In genomic region chr1:73111911-73112310, GRCm38 (mm10) we compare ENCODE assay signal across 18 mouse cellular contexts.
DNase-seq lines count a peak whose midpoint lies in the region; ATAC-seq lines count a peak whose summit lies in the region.
"Had no signal": no experiment of that assay in that cellular context is flagged by ENCODE, and none has a peak within 500 bp of the region (broad histone marks: within the 10 kb centered on the region; RNA-seq: fewer than 3 reads in every experiment).

No protein-coding gene starts in this region.

- no peaks in the 10 kb centered on the region for H3K36me3 ChIP-seq in kidney, embryonic 14.5 days (ENCODE audit: control insufficient read depth, insufficient read depth, low read length)
- H3K36me3 ChIP-seq in forebrain, embryonic 11.5 days (ENCODE audit: control insufficient read depth, insufficient read depth, low read length) = no peaks in the 10 kb centered on the region
- H3K36me3 ChIP-seq: embryonic facial prominence, embryonic 13.5 days; forebrain, embryonic 12.5 days; hindbrain, embryonic 15.5 days; midbrain, embryonic 13.5 days had no signal

- no peaks in the 10 kb centered on the region for H3K9me3 ChIP-seq in kidney, embryonic 14.5 days (ENCODE audit: control insufficient read depth, low read length)
- H3K9me3 ChIP-seq in forebrain, embryonic 11.5 days (ENCODE audit: control insufficient read depth, low read length) = no peaks in the 10 kb centered on the region
- H3K9me3 ChIP-seq: embryonic facial prominence, embryonic 13.5 days; forebrain, embryonic 12.5 days; hindbrain, embryonic 15.5 days; midbrain, embryonic 13.5 days had no signal

- H3K9ac ChIP-seq in kidney, embryonic 14.5 days (ENCODE audit: low read depth, low read length) = no peak overlapping the region
- no peak overlapping the region for H3K9ac ChIP-seq in forebrain, embryonic 11.5 days (ENCODE audit: low read length)
- H3K9ac ChIP-seq: embryonic facial prominence, embryonic 13.5 days; forebrain, embryonic 12.5 days; hindbrain, embryonic 15.5 days; midbrain, embryonic 13.5 days had no signal

- H3K4me3 ChIP-seq in kidney, embryonic 14.5 days (ENCODE audit: low read length) = no peak overlapping the region
- H3K4me3 ChIP-seq in brown adipose tissue, adult 24 weeks (ENCODE audit: insufficient read depth, low read depth, low read length) = no peak overlapping the region
- no peak overlapping the region for H3K4me3 ChIP-seq in forebrain, embryonic 11.5 days (ENCODE audit: low read depth, low read length)
- H3K4me3 ChIP-seq: embryonic facial prominence, embryonic 13.5 days; forebrain, embryonic 12.5 days; hindbrain, embryonic 15.5 days; midbrain, embryonic 13.5 days had no signal

- H3K4me2 ChIP-seq in kidney, embryonic 14.5 days (replicated peaks; ENCODE audit: low read depth, low read length) = no peak overlapping the region
- no peak overlapping the region for H3K4me2 ChIP-seq in forebrain, embryonic 11.5 days (ENCODE audit: low read depth, low read length, severe bottlenecking)
- H3K4me2 ChIP-seq: embryonic facial prominence, embryonic 13.5 days; forebrain, embryonic 12.5 days; hindbrain, embryonic 15.5 days; liver, embryonic 11.5 days; midbrain, embryonic 13.5 days had no signal

- no peaks in the 10 kb centered on the region for H3K27me3 ChIP-seq in kidney, embryonic 14.5 days (ENCODE audit: control insufficient read depth, insufficient read depth, low read length)
- H3K27me3 ChIP-seq in forebrain, embryonic 11.5 days (ENCODE audit: control insufficient read depth, insufficient read depth, low read length) = no peaks in the 10 kb centered on the region
- H3K27me3 ChIP-seq: embryonic facial prominence, embryonic 13.5 days; forebrain, embryonic 12.5 days; hindbrain, embryonic 15.5 days; midbrain, embryonic 13.5 days had no signal

- WGBS in kidney, embryonic 14.5 days = 96% methylated on average over 5 of the region's 5 CpGs
- WGBS in forebrain, embryonic 11.5 days = 92% methylated on average over 5 of the region's 5 CpGs

- no peak for ATAC-seq in kidney, embryonic 14.5 days (ENCODE audit: low FRiP score, low TSS enrichment)
- no peak for ATAC-seq in forebrain, embryonic 11.5 days (replicated peaks; ENCODE audit: low FRiP score)
- ATAC-seq: intestine, postnatal 0 days; midbrain, embryonic 13.5 days had no signal

- no peaks in the 10 kb centered on the region for H3K4me1 ChIP-seq in kidney, embryonic 14.5 days (ENCODE audit: control insufficient read depth, insufficient read depth, low read length)
- H3K4me1 ChIP-seq in brown adipose tissue, adult 24 weeks (ENCODE audit: control insufficient read depth, insufficient read depth, insufficient read length, low read length) = peaks cover 13% of the 10 kb centered on the region
- no peaks in the 10 kb centered on the region for H3K4me1 ChIP-seq in forebrain, embryonic 11.5 days (replicated peaks; ENCODE audit: control insufficient read depth, insufficient read depth, low read length)
- H3K4me1 ChIP-seq: hindbrain, embryonic 15.5 days; midbrain, embryonic 13.5 days had no signal

- DNase-seq in gastrocnemius, adult 8-10 months (ENCODE audit: low spot score in 2 of 2) = peak; percentile 49 to 54
- no peak for DNase-seq in gastrocnemius, postnatal 36 days
- peak; percentile 81 to 82 for DNase-seq in kidney, adult 8-10 months
- DNase-seq in gastrocnemius, postnatal 14 days = peak; percentile 25
- DNase-seq in left cerebral cortex, postnatal 25 days (ENCODE audit: low spot score in 2 of 2) = no peak
- DNase-seq in forebrain, embryonic 11.5 days (ENCODE audit: low spot score) = no peak
- DNase-seq: adrenal gland, postnatal 25 days; right cerebral cortex, adult 18-20 months; thymus, postnatal 25 days had no signal

- no peak overlapping the region for H3K27ac ChIP-seq in kidney, embryonic 14.5 days (ENCODE audit: low read depth, low read length)
- 0 out of 2 replicates have a peak overlapping the region, but pooled peaks have one; percentile 7 for H3K27ac ChIP-seq in brown adipose tissue, adult 24 weeks (replicated peaks; ENCODE audit: low read depth, low read length)
- no peak overlapping the region for H3K27ac ChIP-seq in forebrain, embryonic 11.5 days (ENCODE audit: low read depth, low read length)
- H3K27ac ChIP-seq: embryonic facial prominence, embryonic 13.5 days; forebrain, embryonic 12.5 days; hindbrain, embryonic 15.5 days; macrophage; midbrain, embryonic 13.5 days had no signal

- intact Hi-C loops in gastrocnemius, postnatal 36 days (cut with DNase I) = loop anchor here (5.0 to 10.0 kb wide), 3 partner anchors 123 to 235 kb away; no protein-coding TSS in a partner anchor
- intact Hi-C loops in gastrocnemius, postnatal 14 days (cut with DNase I; ENCODE audit: low total_unique reads) = no loop called here
- intact Hi-C loops in left cerebral cortex, postnatal 25 days (cut with DNase I) = no loop called here

Comparison
In these comparisons a context has a peak if more than half of its experiments do, and no peak if none do; other contexts are left out.
1. DNase-seq: peak in gastrocnemius, adult 8-10 months (2 of 2), kidney, adult 8-10 months (2 of 2) and gastrocnemius, postnatal 14 days (single experiment); none in gastrocnemius, postnatal 36 days (0 of 2), left cerebral cortex, postnatal 25 days (0 of 2) and forebrain, embryonic 11.5 days (single experiment).